Mouse (Mus musculus) A20 (cell line): Measurements from ENCODE around the gene Gca.

Experiments
- DNase-seq: peaks from one replicate; pipeline ENCODE4 v3.0.0-alpha.2; 2011; ENCODE audit warnings: low read depth, low spot score

The Gca gene

DNA sequence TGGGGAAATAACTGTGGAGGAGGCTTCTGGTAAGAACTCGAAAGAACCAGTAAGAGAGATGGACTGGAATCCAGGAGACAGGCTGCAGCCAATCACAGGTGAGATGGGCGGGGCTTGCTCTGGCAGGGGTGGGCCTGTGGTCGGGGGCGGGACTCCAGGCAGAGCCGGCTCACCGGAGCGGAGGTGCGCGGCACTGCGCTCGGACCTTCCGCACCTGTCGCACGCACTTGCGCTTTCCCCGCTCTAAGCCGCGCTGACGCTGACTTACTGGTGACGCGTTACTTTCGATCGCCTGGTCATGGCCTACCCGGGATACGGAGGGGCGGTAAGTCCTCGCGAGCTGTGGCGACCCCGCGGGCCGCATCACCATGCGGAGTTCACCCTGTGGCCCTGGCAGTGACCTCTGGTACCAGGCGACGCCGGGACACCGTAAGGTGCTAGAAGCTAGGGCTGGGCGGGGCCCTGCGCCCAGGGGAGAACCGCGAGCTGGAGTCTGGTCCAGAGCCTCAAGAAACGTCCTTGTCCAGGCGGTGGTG, at the start of gene Gca:
TSS of gene Gca (plus strand) at position 151 of the 536 bp plus-strand sequence.
- DNase-seq = peak; percentile 95

DNA sequence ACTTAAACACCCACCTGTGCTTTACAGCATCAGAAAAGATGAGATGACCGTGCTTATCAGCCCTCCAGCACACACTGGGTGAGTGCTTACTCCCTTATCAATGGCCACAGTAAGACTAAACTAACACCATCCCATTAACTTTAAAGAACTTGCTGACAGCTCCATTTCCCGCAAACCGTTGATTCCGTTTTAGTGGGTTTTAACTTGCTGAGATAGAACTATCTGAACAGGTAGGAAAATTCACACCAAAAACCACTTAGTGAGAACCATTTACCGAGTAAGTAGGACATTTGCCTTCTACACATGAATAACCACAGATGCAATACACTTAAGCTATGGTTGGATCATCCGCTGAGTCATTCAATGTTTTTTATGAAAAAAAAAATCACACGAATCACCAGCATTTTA, 45.1 kb upstream of the Gca start:
- no peak for DNase-seq

DNA sequence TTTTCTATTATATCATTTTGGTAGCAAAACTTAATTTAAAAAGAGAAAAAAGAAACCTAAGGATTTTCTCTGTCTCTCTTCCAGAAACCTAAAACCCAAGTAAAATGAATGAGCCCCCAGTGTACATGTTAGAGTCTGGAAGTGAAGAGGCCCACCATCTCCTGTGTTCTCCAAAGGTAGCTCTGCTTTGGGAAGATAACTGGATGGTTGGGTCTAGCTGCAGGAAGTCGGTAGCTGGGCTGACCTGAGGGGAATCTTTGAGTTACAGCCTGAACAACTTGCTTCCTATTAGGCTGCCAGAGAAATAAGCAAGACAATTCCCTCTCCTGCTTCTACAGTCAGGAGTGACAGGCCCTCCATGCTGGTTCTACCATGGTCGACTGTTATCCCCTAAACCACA, 44.4 kb upstream of the Gca start:
- no peak for DNase-seq

GRCm38 (mm10) chr2:62623024-62623441, 41.1 kb upstream of the Gca start:
- DNase-seq = no peak

- DNase-seq = peak; percentile 55
Observed at GRCm38 (mm10) chr2:62627728-62628127, 36.4 kb upstream of the Gca start.

GRCm38 (mm10) chr2:62628356-62628755, 35.7 kb upstream of the Gca start:
- DNase-seq = no peak

GRCm38 (mm10) chr2:62630446-62630845, 33.6 kb upstream of the Gca start:
- DNase-seq = peak; percentile 68

GRCm38 (mm10) chr2:62639869-62640268, 24.2 kb upstream of the Gca start:
- DNase-seq = no peak

- peak; percentile 59 for DNase-seq
Observed at GRCm38 (mm10) chr2:62643405-62644305, 20.4 kb upstream of the Gca start.

GRCm38 (mm10) chr2:62644891-62645290, 19.2 kb upstream of the Gca start:
- no peak for DNase-seq

DNA sequence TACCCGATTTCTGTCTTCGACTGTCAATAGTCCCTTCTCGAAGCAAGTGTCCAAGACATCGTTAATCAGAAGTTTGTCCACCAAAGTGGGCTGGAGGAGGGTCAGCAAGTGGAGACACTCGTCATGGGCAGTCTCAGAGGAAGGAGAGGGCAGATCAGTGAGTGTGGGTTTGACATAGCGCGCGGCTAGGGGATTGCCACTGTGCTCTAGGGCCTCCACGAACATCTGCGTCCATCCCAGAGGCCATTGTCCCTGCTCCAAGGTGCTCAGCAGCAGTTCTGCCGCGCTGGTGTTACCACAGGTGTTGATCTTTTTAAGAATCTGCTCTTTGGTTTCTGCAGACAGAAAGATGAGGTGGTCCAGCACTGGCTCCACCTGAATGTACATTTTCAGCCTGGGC, 18.6 kb upstream of the Gca start:
- no peak for DNase-seq

DNA sequence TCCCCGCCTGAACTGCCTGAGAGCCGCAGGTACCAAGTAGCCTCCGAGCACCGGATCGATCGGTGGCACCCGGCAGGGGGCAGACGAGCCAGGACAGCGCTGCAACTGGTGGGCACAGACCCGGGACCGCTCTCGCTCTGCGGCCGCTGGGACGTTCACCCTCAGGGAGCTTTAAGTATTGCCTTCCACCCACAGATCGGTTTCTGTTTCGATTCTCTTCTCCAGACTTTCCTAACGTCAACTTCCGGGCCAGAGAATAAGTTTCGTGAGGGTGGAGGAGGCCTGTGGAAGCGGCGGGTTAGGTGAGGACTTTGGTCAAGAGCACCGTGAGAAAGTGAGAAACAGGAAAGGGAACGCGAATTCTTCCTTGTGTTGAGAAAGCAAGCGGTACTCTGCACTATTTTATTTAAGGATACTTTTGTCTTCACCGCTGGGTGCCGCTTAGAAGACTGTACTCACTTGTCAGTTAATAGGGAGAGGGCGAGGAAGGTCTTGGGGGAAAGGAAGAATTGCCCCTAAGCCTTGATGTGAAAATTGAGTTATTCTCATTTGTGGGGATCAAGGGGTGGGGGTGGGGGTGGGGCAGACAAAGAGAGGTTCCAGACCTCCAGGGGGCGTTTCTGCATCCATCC, 18.0 kb upstream of the Gca start, which contains the start of gene Ifih1:
TSS of gene Ifih1 (minus strand) at position 242 of the 632 bp plus-strand sequence.
- peak; percentile 88 for DNase-seq

DNA sequence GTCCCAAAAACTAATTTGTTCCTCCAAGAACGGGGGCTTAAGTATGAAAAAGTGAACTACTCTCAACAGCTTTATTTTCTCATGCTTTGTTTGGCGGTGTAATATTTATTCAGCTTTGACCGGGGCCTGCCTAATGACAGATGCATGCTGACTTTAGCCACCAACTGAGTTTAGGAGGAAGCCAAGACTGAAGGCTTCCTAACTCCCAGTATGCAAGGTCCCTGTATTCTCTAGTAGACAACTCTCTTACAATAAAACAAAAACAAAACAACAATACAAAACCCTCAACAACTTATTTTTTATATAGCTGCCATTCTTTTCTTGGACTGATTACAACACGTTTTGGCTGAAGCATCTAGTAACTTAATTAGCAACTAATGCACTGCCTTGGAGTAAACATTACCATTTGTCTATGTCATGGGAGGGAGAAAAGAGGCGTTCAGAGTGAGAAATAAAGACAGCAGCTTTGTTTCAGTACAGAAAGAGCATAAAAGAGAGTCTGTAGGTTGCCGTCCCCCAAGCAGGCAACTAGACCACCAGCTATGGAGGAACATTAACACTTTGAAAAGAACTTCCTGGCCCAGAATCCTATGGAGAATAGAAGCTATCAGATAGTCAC, 17.3 kb upstream of the Gca start:
- DNase-seq = no peak

GRCm38 (mm10) chr2:62651890-62652289, 12.2 kb upstream of the Gca start:
- DNase-seq = no peak

- no peak for DNase-seq
Observed at GRCm38 (mm10) chr2:62652466-62652865, 11.6 kb upstream of the Gca start.

- DNase-seq = peak; percentile 76
Observed at GRCm38 (mm10) chr2:62654519-62655338, 9.4 kb upstream of the Gca start.

DNA sequence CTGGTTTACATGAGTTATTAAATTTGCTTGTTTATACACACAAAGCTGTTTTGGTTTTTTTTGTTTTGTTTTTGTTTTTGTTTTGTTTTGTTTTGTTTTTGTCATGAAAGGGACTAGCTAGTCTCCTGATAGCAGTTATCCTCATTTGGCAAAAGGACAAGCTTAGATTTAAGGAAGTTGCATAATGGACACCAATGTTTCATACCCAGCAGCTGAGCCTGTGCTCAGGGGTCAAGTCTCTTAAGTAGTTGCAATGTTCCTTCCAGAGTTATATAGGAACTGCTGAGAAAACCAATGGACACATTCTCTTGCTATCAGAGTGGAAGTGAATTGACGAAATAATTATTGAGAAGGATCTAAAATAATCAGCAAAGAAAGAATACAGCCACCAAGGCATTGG, 8.0 kb upstream of the Gca start:
- DNase-seq = no peak

- no peak for DNase-seq
Observed at GRCm38 (mm10) chr2:62660565-62660964, 3.5 kb upstream of the Gca start.

GRCm38 (mm10) chr2:62662560-62662959, 1.5 kb upstream of the Gca start:
- DNase-seq = no peak

GRCm38 (mm10) chr2:62664839-62665238, 754 bp downstream of the Gca start:
- DNase-seq = peak; percentile 51

DNA sequence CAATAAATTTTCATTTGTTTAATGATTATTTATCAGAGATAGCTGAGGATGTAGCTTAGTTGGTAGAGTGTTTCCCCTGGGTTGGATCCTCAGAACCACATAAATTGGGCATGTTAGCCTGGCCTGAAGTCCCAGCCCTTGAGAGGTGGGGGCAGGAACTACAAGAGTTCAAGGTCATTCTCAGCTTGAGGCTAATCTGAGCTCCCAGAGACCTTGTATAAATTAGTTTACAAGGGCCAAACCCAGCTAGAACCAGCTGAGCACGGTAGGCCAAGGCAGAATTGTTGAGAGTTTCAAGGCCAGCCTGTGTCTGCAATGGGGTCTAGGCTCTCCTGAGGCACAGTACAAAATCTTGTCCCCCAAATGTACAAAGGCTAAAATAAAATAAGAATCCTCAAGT, 1.5 kb downstream of the Gca start:
- DNase-seq = no peak
